Mouse (Mus musculus) left cerebral cortex, postnatal 14 days (tissue): ENCODE data around the gene Lmntd1. TPM values are rescaled to one million over a fixed set of nuclear protein-coding genes. Genes with fewer than 3 reads are reported as not detected.

Experiments used
- DNase-seq, 2 experiments: peaks; one replicate each; pipeline ENCODE4 v3.0.0; 2021 to 2022; ENCODE audit warnings: low spot score in 2 of 2, mixed read lengths in 1 of 2
- intact Hi-C: fragments of 180-260 bp; cut with DNase I; formaldehyde crosslinking; loops from one replicate; pipeline ENCODE4 v1.15.1; 2025
- total RNA-seq, 2 experiments: library from RNA; stranded (reverse); gene quantifications; 2 replicates each; pipeline ENCODE4 v1.2.3; 2021

Lmntd1 gene
- total RNA-seq, 2 experiments from 2014 or later, result 2.2 to 2.4 TPM

GRCm38 (mm10) chr6:145450628-145451403 lies 163.3 kb downstream of the Lmntd1 start:
- DNase-seq, result peak in 1 of 2 experiments; percentile 50
- intact Hi-C loops, result no loop called here

- DNase-seq, result no peak
- intact Hi-C loops, result no loop called here
Measured at GRCm38 (mm10) chr6:145448361-145448760, 165.8 kb downstream of the Lmntd1 start.

GRCm38 (mm10) chr6:145445811-145446500 lies 168.2 kb downstream of the Lmntd1 start:
- intact Hi-C loops, result no loop called here
- no peak for DNase-seq

GRCm38 (mm10) chr6:145445380-145445779 lies 168.7 kb downstream of the Lmntd1 start:
- no peak for DNase-seq
- intact Hi-C loops, result no loop called here

GRCm38 (mm10) chr6:145442786-145443185 lies 171.3 kb downstream of the Lmntd1 start:
- peak in 1 of 2 experiments; percentile 19 for DNase-seq
- intact Hi-C loops, result no loop called here

GRCm38 (mm10) chr6:145441416-145442110 lies 172.6 kb downstream of the Lmntd1 start:
- intact Hi-C loops, result no loop called here
- DNase-seq, result peak in 1 of 2 experiments; percentile 50

- intact Hi-C loops, result no loop called here
- DNase-seq, result no peak
Measured at GRCm38 (mm10) chr6:145438851-145439250, 175.3 kb downstream of the Lmntd1 start.

- no peak for DNase-seq
- intact Hi-C loops, result no loop called here
Measured at GRCm38 (mm10) chr6:145435764-145436163, 178.4 kb downstream of the Lmntd1 start.

- intact Hi-C loops, result no loop called here
Measured at GRCm38 (mm10) chr6:145435156-145435555, 179.0 kb downstream of the Lmntd1 start.

GRCm38 (mm10) chr6:145433897-145434296 lies 180.2 kb downstream of the Lmntd1 start:
- intact Hi-C loops, result no loop called here
- DNase-seq, result no peak

More at GRCm38 (mm10) chr6:145435156-145435555, 179.0 kb downstream of the Lmntd1 start:
- DNase-seq, result no peak

GRCm38 (mm10) chr6:145432711-145433708 lies 181.1 kb downstream of the Lmntd1 start:
- intact Hi-C loops, result no loop called here
- no peak for DNase-seq

- DNase-seq, result no peak
- intact Hi-C loops, result no loop called here
Measured at GRCm38 (mm10) chr6:145431747-145432146, 182.4 kb downstream of the Lmntd1 start.

- intact Hi-C loops, result no loop called here
- no peak for DNase-seq
Measured at GRCm38 (mm10) chr6:145427411-145427810, 186.7 kb downstream of the Lmntd1 start.

GRCm38 (mm10) chr6:145426501-145426900 lies 187.6 kb downstream of the Lmntd1 start:
- intact Hi-C loops, result no loop called here
- DNase-seq, result no peak

- DNase-seq, result no peak
- intact Hi-C loops, result no loop called here
Measured at GRCm38 (mm10) chr6:145424156-145424555, 190.0 kb downstream of the Lmntd1 start.

GRCm38 (mm10) chr6:145423484-145423883 lies 190.6 kb downstream of the Lmntd1 start:
- DNase-seq, result peak; percentile 46 to 81
- intact Hi-C loops, result no loop called here

GRCm38 (mm10) chr6:145421666-145422065 lies 192.5 kb downstream of the Lmntd1 start:
- no peak for DNase-seq
- intact Hi-C loops, result no loop called here

- intact Hi-C loops, result no loop called here
- DNase-seq, result no peak
Measured at GRCm38 (mm10) chr6:145420407-145420806, 193.7 kb downstream of the Lmntd1 start.

GRCm38 (mm10) chr6:145418856-145419255 lies 195.3 kb downstream of the Lmntd1 start:
- intact Hi-C loops, result no loop called here
- DNase-seq, result no peak
